Mouse (Mus musculus) small intestine, adult 2 months (tissue): ENCODE results near the gene Lrba.

Experiments
- CTCF ChIP-seq: fragments of 200-500 bp; IDR thresholded peaks from 2 replicates; pipeline ENCODE4 v1.5.1; 2012; ENCODE audit warnings: low read depth, mild to moderate bottlenecking, control low read depth, inconsistent platforms, low read length, moderate library complexity, mixed read lengths; ENCODE audit not compliant: insufficient replicate concordance, insufficient read length; ENCODE audit errors: extremely low read depth
- POLR2A ChIP-seq: fragments of 200-500 bp; IDR thresholded peaks from 2 replicates; pipeline ENCODE4 v1.6.1; 2012; ENCODE audit warnings: low read depth, mild to moderate bottlenecking, control low read depth, inconsistent platforms, low read length, moderate library complexity

- TF ChIP-seq CTCF (no peak), POLR2A (no peak)
These were observed 453.2 kb downstream of the Lrba start for GRCm38 (mm10) chr3:86677573-86678155.
